Mouse (Mus musculus) small intestine, adult 2 months (tissue): ENCODE measurements at regions not wholly inside any gene's neighbourhood (a gene's known extent, or its start where the extent isn't known, plus 50 kb on each side); places are given as distances from the start of the nearest gene placed in this dataset.

Experiments used
- H3K27ac ChIP-seq: fragments of 200-500 bp; 2 replicates; pipeline ENCODE4 v1.5.1; 2012; ENCODE audit warnings: low read depth, low read length, control low read depth, inconsistent platforms; ENCODE audit not compliant: insufficient read depth
- H3K27me3 ChIP-seq: fragments of 200-500 bp; 2 replicates; pipeline ENCODE4 v1.6.1; 2012; ENCODE audit warnings: mild to moderate bottlenecking, moderate library complexity, low read length, inconsistent platforms; ENCODE audit not compliant: control insufficient read depth, insufficient read depth
- H3K36me3 ChIP-seq: fragments of 200-500 bp; 2 replicates; pipeline ENCODE4 v1.6.1; 2012; ENCODE audit warnings: mild to moderate bottlenecking, low read length, control low read depth, inconsistent platforms; ENCODE audit not compliant: control insufficient read depth, insufficient read depth
- H3K4me1 ChIP-seq: fragments of 200-500 bp; 2 replicates; pipeline ENCODE4 v1.6.1; 2012; ENCODE audit warnings: low read length, inconsistent platforms, mixed read lengths; ENCODE audit not compliant: control insufficient read depth, insufficient read depth, insufficient read length
- H3K4me3 ChIP-seq: fragments of 200-500 bp; 2 replicates; pipeline ENCODE4 v1.5.1; 2012; ENCODE audit warnings: low read depth, mild to moderate bottlenecking, control low read depth, inconsistent platforms, low read length, moderate library complexity
- CTCF ChIP-seq: fragments of 200-500 bp; IDR thresholded peaks from 2 replicates; pipeline ENCODE4 v1.5.1; 2012; ENCODE audit warnings: low read depth, mild to moderate bottlenecking, control low read depth, inconsistent platforms, low read length, moderate library complexity, mixed read lengths; ENCODE audit not compliant: insufficient replicate concordance, insufficient read length; ENCODE audit errors: extremely low read depth
- POLR2A ChIP-seq: fragments of 200-500 bp; IDR thresholded peaks from 2 replicates; pipeline ENCODE4 v1.6.1; 2012; ENCODE audit warnings: low read depth, mild to moderate bottlenecking, control low read depth, inconsistent platforms, low read length, moderate library complexity
- WGBS: fragments of 180-500 bp; shearing (Covaris S2); methylation state at CpG from one replicate; pipeline ENCODE4 v1.1.7; 2018; 5-methylcytosine and 5-hydroxymethylcytosine counted together

GRCm38 (mm10) chr1:71772526-71772925, 119.5 kb upstream of the Fn1 start:
- 67% methylated on average over 2 of the region's 2 CpGs for WGBS
- no peak overlapping the region for H3K4me3 ChIP-seq
- TF ChIP-seq POLR2A (no peak), CTCF (no peak)
- H3K36me3 ChIP-seq: no peaks in the 10 kb centered on the region
- H3K27ac ChIP-seq: no peak overlapping the region
- H3K4me1 ChIP-seq: no peaks in the 10 kb centered on the region
- no peaks in the 10 kb centered on the region for H3K27me3 ChIP-seq

GRCm38 (mm10) chr1:71771798-71772197, 118.8 kb upstream of the Fn1 start:
- H3K27ac ChIP-seq: no peak overlapping the region
- no peak overlapping the region for H3K4me3 ChIP-seq
- H3K36me3 ChIP-seq: no peaks in the 10 kb centered on the region
- TF ChIP-seq CTCF (no peak), POLR2A (no peak)
- no peaks in the 10 kb centered on the region for H3K4me1 ChIP-seq
- no peaks in the 10 kb centered on the region for H3K27me3 ChIP-seq
- WGBS: 86% methylated on average over 6 of the region's 6 CpGs

DNA sequence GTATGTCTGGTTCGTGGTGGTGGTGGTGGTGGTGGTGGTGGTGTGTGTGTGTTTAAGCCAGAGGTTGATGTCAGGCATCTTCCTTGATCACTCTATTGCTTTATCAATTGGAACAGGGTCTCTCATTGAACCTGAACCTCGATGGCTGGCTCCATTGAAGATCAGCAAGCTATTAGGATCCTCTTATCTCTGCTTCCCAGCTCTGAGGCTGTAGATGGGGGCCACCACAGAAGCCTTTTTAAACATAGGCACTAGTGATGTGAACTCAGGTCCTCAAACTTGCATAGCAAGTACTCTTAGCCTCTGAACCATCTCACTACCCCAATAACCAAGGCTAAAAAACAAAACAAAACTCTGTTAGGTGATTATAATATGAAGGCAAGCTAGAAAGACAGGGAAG, 116.6 kb upstream of the Fn1 start:
- no peak overlapping the region for H3K27ac ChIP-seq
- H3K4me3 ChIP-seq: no peak overlapping the region
- no peak for TF ChIP-seq POLR2A
- TF ChIP-seq CTCF: no peak
- no peaks in the 10 kb centered on the region for H3K27me3 ChIP-seq
- no peaks in the 10 kb centered on the region for H3K36me3 ChIP-seq
- 53% methylated on average over 2 of the region's 2 CpGs for WGBS
- H3K4me1 ChIP-seq: no peaks in the 10 kb centered on the region

DNA sequence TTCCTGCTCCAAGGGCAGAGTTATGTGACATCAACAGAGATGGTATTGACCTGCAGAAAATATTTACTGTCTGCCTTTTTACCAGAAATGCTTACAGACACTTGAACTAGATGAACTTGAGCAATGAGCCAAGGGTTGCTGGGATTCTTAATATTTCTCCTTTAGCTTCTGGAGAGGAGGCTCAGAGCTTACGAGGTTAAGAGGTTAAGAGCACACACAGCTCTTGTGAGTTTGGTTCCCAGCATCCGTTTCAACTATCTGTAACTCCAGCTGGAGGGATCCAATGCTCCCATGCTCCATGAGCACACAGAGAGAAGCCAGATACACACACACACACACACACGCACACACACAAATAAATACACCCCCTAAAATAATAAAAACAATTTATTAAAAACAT, 114.7 kb upstream of the Fn1 start:
- Histone ChIP-seq H3K4me1 (no peaks in the 10 kb centered on the region), H3K27me3 (no peaks in the 10 kb centered on the region), H3K36me3 (no peaks in the 10 kb centered on the region), H3K27ac (no peak overlapping the region), H3K4me3 (no peak overlapping the region)
- 75% methylated on average over 3 of the region's 3 CpGs for WGBS
- TF ChIP-seq CTCF: no peak
- no peak for TF ChIP-seq POLR2A

DNA sequence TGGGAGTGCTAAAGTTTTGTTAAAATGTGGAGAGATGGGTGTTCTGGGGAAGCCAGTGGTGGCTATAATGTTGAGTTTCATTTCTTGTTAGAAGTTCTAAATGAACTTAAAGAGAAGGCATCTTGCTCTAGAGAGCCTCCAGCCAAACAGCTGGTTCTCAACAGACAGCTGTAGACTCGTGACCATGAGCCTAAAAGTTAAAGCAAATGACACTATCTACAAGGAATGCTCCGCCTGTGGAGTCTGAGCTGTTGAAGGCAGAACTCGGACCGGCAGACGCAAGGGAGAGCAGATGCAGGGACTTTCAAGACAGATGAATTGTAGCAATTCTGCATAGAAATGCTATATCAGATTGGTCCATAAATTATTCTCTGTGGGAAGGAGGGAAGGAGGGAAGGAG, 114.1 kb upstream of the Fn1 start:
- TF ChIP-seq POLR2A (no peak), CTCF (no peak)
- H3K4me3 ChIP-seq: no peak overlapping the region
- 69% methylated on average over 5 of the region's 5 CpGs for WGBS
- no peaks in the 10 kb centered on the region for H3K36me3 ChIP-seq
- H3K27ac ChIP-seq: peak overlapping the region; percentile 1; the same call in 1 of the 2 replicates
- H3K4me1 ChIP-seq: no peaks in the 10 kb centered on the region
- no peaks in the 10 kb centered on the region for H3K27me3 ChIP-seq

GRCm38 (mm10) chr1:71764951-71765350, 112.0 kb upstream of the Fn1 start:
- no peaks in the 10 kb centered on the region for H3K4me1 ChIP-seq
- no peak overlapping the region for H3K4me3 ChIP-seq
- no peak overlapping the region for H3K27ac ChIP-seq
- 67% methylated on average over 6 of the region's 6 CpGs for WGBS
- H3K36me3 ChIP-seq: no peaks in the 10 kb centered on the region
- H3K27me3 ChIP-seq: no peaks in the 10 kb centered on the region
- no peak for TF ChIP-seq CTCF

GRCm38 (mm10) chr1:71763530-71763929, 110.5 kb upstream of the Fn1 start:
- H3K27ac ChIP-seq: no peak overlapping the region
- WGBS: 63% methylated on average over 2 of the region's 2 CpGs
- H3K4me1 ChIP-seq: no peaks in the 10 kb centered on the region
- no peaks in the 10 kb centered on the region for H3K36me3 ChIP-seq
- no peaks in the 10 kb centered on the region for H3K27me3 ChIP-seq
- H3K4me3 ChIP-seq: no peak overlapping the region
- TF ChIP-seq CTCF: no peak
- no peak for TF ChIP-seq POLR2A

GRCm38 (mm10) chr1:71760342-71760741, 107.3 kb upstream of the Fn1 start:
- Histone ChIP-seq H3K36me3 (no peaks in the 10 kb centered on the region), H3K4me3 (no peak overlapping the region), H3K4me1 (no peaks in the 10 kb centered on the region), H3K27ac (no peak overlapping the region), H3K27me3 (no peaks in the 10 kb centered on the region)
- TF ChIP-seq POLR2A: no peak
- no peak for TF ChIP-seq CTCF
- WGBS: 55% methylated on average over 2 of the region's 2 CpGs
